Mouse (Mus musculus): Measurements from ENCODE around the gene Mtfr2. TPM values are rescaled to one million over a fixed set of nuclear protein-coding genes. Genes with fewer than 3 reads are reported as not detected.

Mtfr2 gene
- total RNA-seq, 1 experiment = 19.6 TPM

DNA sequence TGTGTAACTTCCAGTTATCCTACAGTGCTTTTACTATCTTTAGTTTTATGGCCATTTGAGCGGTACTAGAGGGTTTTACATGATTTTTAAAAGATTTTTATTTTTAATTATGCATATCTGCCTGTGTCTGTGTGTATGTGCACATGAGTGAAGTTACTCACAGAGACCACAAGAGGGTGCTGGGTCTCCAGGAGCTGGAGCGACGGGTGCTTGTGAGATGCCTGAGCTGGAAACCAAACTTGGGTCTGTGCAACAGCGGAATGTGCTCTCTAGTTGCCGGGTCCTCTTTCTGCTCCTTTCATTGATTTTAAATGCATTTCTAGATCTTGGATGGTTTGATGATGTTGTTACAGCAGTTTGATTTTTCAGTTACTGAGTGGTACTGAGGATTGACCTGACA lies 24.5 kb downstream of the Mtfr2 start:
- TF ChIP-seq CHD2 (IDR thresholded peaks at IDR 0.05; ENCODE audit: low read depth, low read length) (no peak), ZNF384 (IDR thresholded peaks at IDR 0.05; ENCODE audit: low read depth, low read length) (no peak), ZC3H11A (IDR thresholded peaks at IDR 0.05; ENCODE audit: borderline replicate concordance, low read depth, low read length) (peak; percentile 91)
- no peak for DNase-seq (ENCODE audit: low read depth, low spot score)
- H3K9me3 ChIP-seq (ENCODE audit: control insufficient read depth, insufficient read depth, low read depth, low read length) = no peaks in the 10 kb centered on the region
- no peaks in the 10 kb centered on the region for H3K36me3 ChIP-seq (ENCODE audit: control insufficient read depth, insufficient read depth, low read length, poor library complexity, severe bottlenecking)
- no peaks in the 10 kb centered on the region for H3K4me1 ChIP-seq (ENCODE audit: control insufficient read depth in 2 of 2, insufficient read depth in 2 of 2, low read length in 2 of 2, poor library complexity in 1 of 2)
- in situ Hi-C loops (cut with MboI; ENCODE audit: low sequenced_read_pairs in 2 of 2, unreplicated experiment in 2 of 2) = loop anchor here in 1 of 2 experiments (25.0 kb wide), 1 partner anchor 565 kb away; no protein-coding TSS in a partner anchor
- H3K27ac ChIP-seq (ENCODE audit: insufficient read depth, low read depth, low read length, poor library complexity, severe bottlenecking) = no peak overlapping the region
- no peak overlapping the region for H3K9ac ChIP-seq (ENCODE audit: insufficient read depth, low read depth, low read length, poor library complexity, severe bottlenecking)
- no peak overlapping the region for H3K4me3 ChIP-seq (ENCODE audit: insufficient read depth in 1 of 2, low read depth in 1 of 2, low read length in 2 of 2, poor library complexity in 1 of 2, severe bottlenecking in 1 of 2)

DNA sequence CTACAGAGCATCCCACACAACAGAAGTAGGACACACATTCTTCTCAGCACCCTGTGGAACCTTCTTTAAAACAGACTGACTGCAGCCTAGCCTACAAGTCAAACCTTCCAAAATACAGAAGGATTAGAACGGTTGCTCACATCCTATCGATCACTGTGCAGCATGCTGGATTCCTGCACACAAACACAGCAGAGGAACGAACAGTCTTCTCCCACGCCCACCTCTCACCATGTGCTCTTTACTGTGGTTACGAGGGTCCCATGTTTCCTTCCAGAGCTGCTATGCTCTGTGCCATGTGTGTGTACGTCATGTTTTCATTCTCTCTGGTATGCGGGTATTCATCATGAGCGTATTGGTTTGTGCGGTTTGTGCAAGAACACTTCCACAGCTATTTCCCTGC lies 30.1 kb downstream of the Mtfr2 start:
- no peak overlapping the region for H3K4me3 ChIP-seq (ENCODE audit: insufficient read depth in 1 of 2, low read depth in 1 of 2, low read length in 2 of 2, poor library complexity in 1 of 2, severe bottlenecking in 1 of 2)
- in situ Hi-C loops (cut with MboI; ENCODE audit: low sequenced_read_pairs in 2 of 2, unreplicated experiment in 2 of 2) = loop anchor here in 1 of 2 experiments (25.0 kb wide), 1 partner anchor 560 kb away; no protein-coding TSS in a partner anchor
- TF ChIP-seq CHD2 (IDR thresholded peaks at IDR 0.05; ENCODE audit: low read depth, low read length) = no peak
- TF ChIP-seq ZC3H11A (IDR thresholded peaks at IDR 0.05; ENCODE audit: borderline replicate concordance, low read depth, low read length) = no peak
- no peak for TF ChIP-seq MAFK (IDR thresholded peaks at IDR 0.05; ENCODE audit: insufficient read depth, low read depth, low read length)
- no peak for TF ChIP-seq ZNF384 (IDR thresholded peaks at IDR 0.05; ENCODE audit: low read depth, low read length)
- no peak for TF ChIP-seq HCFC1 (IDR thresholded peaks at IDR 0.05; ENCODE audit: borderline replicate concordance, insufficient read depth, low read length)
- H3K27ac ChIP-seq (ENCODE audit: insufficient read depth, low read depth, low read length, poor library complexity, severe bottlenecking) = no peak overlapping the region
- no peaks in the 10 kb centered on the region for H3K36me3 ChIP-seq (ENCODE audit: control insufficient read depth, insufficient read depth, low read length, poor library complexity, severe bottlenecking)
- no peak overlapping the region for H3K9ac ChIP-seq (ENCODE audit: insufficient read depth, low read depth, low read length, poor library complexity, severe bottlenecking)
- DNase-seq (ENCODE audit: low read depth, low spot score) = no peak
- H3K9me3 ChIP-seq (ENCODE audit: control insufficient read depth, insufficient read depth, low read depth, low read length) = no peaks in the 10 kb centered on the region
- H3K4me1 ChIP-seq (ENCODE audit: control insufficient read depth in 2 of 2, insufficient read depth in 2 of 2, low read length in 2 of 2, poor library complexity in 1 of 2) = no peaks in the 10 kb centered on the region

DNA sequence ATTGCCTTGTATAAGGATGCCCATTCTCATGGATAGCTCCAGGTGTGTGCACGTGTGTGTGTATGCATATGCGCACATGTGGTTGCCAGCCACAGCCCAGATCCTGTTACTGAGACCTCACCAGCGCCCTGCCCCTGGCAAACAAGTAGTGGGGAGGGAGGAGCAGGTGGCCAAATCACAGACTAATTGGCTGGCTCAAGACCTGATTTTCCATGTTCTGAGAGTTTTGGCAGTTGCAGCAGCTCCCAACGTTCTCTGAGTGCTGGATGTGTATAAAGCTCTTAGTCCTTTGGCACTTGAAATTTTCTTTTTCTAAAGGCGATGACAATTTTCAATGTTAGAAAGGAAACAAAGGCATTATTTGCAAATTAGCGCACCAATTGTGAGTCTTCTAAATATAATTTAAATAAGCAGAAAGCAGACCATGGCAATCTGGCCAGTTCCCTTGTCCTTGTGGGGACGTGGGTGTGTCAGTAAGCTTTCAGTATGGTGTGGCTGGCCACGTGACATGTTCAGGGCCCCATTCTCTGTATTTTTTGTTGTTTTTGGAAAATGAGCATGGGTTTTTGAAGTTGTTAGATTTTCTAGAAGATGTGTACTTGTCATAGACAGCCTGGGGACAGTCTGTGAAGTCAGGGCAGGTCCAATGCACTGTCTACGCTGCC lies 31.6 kb downstream of the Mtfr2 start:
- Histone ChIP-seq H3K9me3 (ENCODE audit: control insufficient read depth, insufficient read depth, low read depth, low read length) (no peaks in the 10 kb centered on the region), H3K4me1 (ENCODE audit: control insufficient read depth in 2 of 2, insufficient read depth in 2 of 2, low read length in 2 of 2, poor library complexity in 1 of 2) (no peaks in the 10 kb centered on the region), H3K4me3 (ENCODE audit: insufficient read depth in 1 of 2, low read depth in 1 of 2, low read length in 2 of 2, poor library complexity in 1 of 2, severe bottlenecking in 1 of 2) (no peak overlapping the region), H3K36me3 (ENCODE audit: control insufficient read depth, insufficient read depth, low read length, poor library complexity, severe bottlenecking) (no peaks in the 10 kb centered on the region), H3K27ac (ENCODE audit: insufficient read depth, low read depth, low read length, poor library complexity, severe bottlenecking) (no peak overlapping the region), H3K9ac (ENCODE audit: insufficient read depth, low read depth, low read length, poor library complexity, severe bottlenecking) (no peak overlapping the region)
- TF ChIP-seq ZC3H11A (IDR thresholded peaks at IDR 0.05; ENCODE audit: borderline replicate concordance, low read depth, low read length) = no peak
- no peak for TF ChIP-seq ZNF384 (IDR thresholded peaks at IDR 0.05; ENCODE audit: low read depth, low read length)
- TF ChIP-seq MAFK (IDR thresholded peaks at IDR 0.05; ENCODE audit: insufficient read depth, low read depth, low read length) = no peak
- TF ChIP-seq CHD2 (IDR thresholded peaks at IDR 0.05; ENCODE audit: low read depth, low read length) = no peak
- no peak for TF ChIP-seq HCFC1 (IDR thresholded peaks at IDR 0.05; ENCODE audit: borderline replicate concordance, insufficient read depth, low read length)
- DNase-seq (ENCODE audit: low read depth, low spot score) = no peak
- in situ Hi-C loops (cut with MboI; ENCODE audit: low sequenced_read_pairs in 2 of 2, unreplicated experiment in 2 of 2) = loop anchor here in 1 of 2 experiments (25.0 kb wide), 1 partner anchor 558 kb away; no protein-coding TSS in a partner anchor

DNA sequence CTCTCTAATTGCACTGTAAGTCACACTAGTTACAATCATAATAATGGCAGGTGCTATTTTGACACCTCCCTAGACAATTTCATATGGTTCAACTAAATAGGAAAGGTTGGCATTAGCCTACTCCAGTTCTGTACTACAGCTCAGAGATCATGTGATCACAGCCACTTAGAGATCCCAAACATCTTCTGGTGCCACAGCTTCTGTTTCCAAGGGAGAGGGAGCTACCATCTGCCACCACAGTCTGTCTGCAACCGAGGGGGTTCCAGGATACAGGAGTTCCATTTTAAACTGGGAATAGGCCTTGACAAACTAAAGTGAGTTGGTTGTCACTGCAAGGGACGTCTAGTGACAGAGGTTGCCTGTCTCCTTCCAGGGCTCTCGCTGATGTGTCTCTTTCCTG lies 33.2 kb downstream of the Mtfr2 start:
- Histone ChIP-seq H3K36me3 (ENCODE audit: control insufficient read depth, insufficient read depth, low read length, poor library complexity, severe bottlenecking) (no peaks in the 10 kb centered on the region), H3K4me1 (ENCODE audit: control insufficient read depth in 2 of 2, insufficient read depth in 2 of 2, low read length in 2 of 2, poor library complexity in 1 of 2) (no peaks in the 10 kb centered on the region), H3K9ac (ENCODE audit: insufficient read depth, low read depth, low read length, poor library complexity, severe bottlenecking) (no peak overlapping the region), H3K4me3 (ENCODE audit: insufficient read depth in 1 of 2, low read depth in 1 of 2, low read length in 2 of 2, poor library complexity in 1 of 2, severe bottlenecking in 1 of 2) (no peak overlapping the region), H3K9me3 (ENCODE audit: control insufficient read depth, insufficient read depth, low read depth, low read length) (no peaks in the 10 kb centered on the region), H3K27ac (ENCODE audit: insufficient read depth, low read depth, low read length, poor library complexity, severe bottlenecking) (no peak overlapping the region)
- DNase-seq (ENCODE audit: low read depth, low spot score) = no peak
- in situ Hi-C loops (cut with MboI; ENCODE audit: low sequenced_read_pairs in 2 of 2, unreplicated experiment in 2 of 2) = loop anchor here in 1 of 2 experiments (25.0 kb wide), 1 partner anchor 557 kb away; no protein-coding TSS in a partner anchor
- TF ChIP-seq MAFK (IDR thresholded peaks at IDR 0.05; ENCODE audit: insufficient read depth, low read depth, low read length) = no peak
- TF ChIP-seq CHD2 (IDR thresholded peaks at IDR 0.05; ENCODE audit: low read depth, low read length) = no peak
- no peak for TF ChIP-seq ZC3H11A (IDR thresholded peaks at IDR 0.05; ENCODE audit: borderline replicate concordance, low read depth, low read length)
- TF ChIP-seq ZNF384 (IDR thresholded peaks at IDR 0.05; ENCODE audit: low read depth, low read length) = no peak
- TF ChIP-seq HCFC1 (IDR thresholded peaks at IDR 0.05; ENCODE audit: borderline replicate concordance, insufficient read depth, low read length) = no peak

Data from ES-E14 (cell line).